In the genomic region with DNA sequence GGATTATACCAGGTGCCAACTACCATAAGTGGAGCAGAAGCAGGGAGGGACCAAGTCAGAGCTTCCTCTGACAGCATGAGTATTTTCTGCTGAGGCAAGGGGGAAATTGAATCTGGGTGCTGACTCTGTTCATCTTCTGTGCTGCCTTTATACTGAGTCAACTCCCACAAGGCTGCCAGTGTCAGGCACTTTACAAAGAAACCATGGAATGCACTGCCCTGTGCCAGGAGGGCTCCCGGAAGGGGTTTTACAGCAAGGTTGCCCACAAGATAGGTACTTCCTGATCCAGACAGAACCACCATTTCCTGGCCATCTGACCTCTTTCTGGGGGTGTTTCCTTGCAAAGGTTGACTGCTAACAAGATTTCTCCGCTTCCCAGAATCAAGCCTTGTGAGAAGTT, we compare ENCODE assay signal across 26 mouse cellular contexts.
"Had no signal": no experiment of that assay in that cellular context is flagged by ENCODE, and none has a peak within 500 bp of the region (broad histone marks: within the 10 kb centered on the region; RNA-seq: fewer than 3 reads in every experiment).

No protein-coding gene starts in this region.

- DNase-seq: cerebellum, adult 9-10 months; cerebellum, adult 9-11 months; cerebellum, postnatal 10 days; cerebellum, postnatal 14 days; cerebellum, postnatal 25 days; cerebellum, postnatal 36 days; embryo, embryonic 11 days; forebrain, postnatal 0 days; gastrocnemius, adult 2 months; gastrocnemius, postnatal 10 days; gastrocnemius, postnatal 14 days; gastrocnemius, postnatal 25 days; gastrocnemius, postnatal 36 days; heart, adult 11 months; heart, adult 2 months had no signal

- H3K9me3 ChIP-seq: embryonic facial prominence, embryonic 10.5 days; embryonic facial prominence, embryonic 12.5 days; embryonic facial prominence, embryonic 13.5 days; embryonic facial prominence, embryonic 15.5 days; forebrain, embryonic 10.5 days; forebrain, embryonic 12.5 days; forebrain, embryonic 13.5 days; forebrain, embryonic 15.5 days had no signal

- H3K27ac ChIP-seq: embryonic facial prominence, embryonic 10.5 days; embryonic facial prominence, embryonic 12.5 days; embryonic facial prominence, embryonic 13.5 days; embryonic facial prominence, embryonic 15.5 days; forebrain, embryonic 10.5 days; forebrain, embryonic 12.5 days; forebrain, embryonic 13.5 days; forebrain, embryonic 15.5 days; gastrocnemius, adult 2 months; heart, adult 2 months had no signal

- H3K4me2 ChIP-seq: embryonic facial prominence, embryonic 12.5 days; embryonic facial prominence, embryonic 13.5 days; embryonic facial prominence, embryonic 15.5 days; forebrain, embryonic 12.5 days; forebrain, embryonic 13.5 days; forebrain, embryonic 15.5 days had no signal

- H3K36me3 ChIP-seq: embryonic facial prominence, embryonic 10.5 days; embryonic facial prominence, embryonic 12.5 days; embryonic facial prominence, embryonic 13.5 days; embryonic facial prominence, embryonic 15.5 days; forebrain, embryonic 10.5 days; forebrain, embryonic 12.5 days; forebrain, embryonic 15.5 days had no signal

- H3K4me3 ChIP-seq: embryonic facial prominence, embryonic 10.5 days; embryonic facial prominence, embryonic 12.5 days; embryonic facial prominence, embryonic 13.5 days; embryonic facial prominence, embryonic 15.5 days; erythroblast, embryonic 14.5 days; forebrain, embryonic 10.5 days; forebrain, embryonic 12.5 days; forebrain, embryonic 13.5 days; forebrain, embryonic 15.5 days; gastrocnemius, adult 2 months; heart, adult 2 months had no signal

- H3K27me3 ChIP-seq: embryonic facial prominence, embryonic 12.5 days; embryonic facial prominence, embryonic 13.5 days; embryonic facial prominence, embryonic 15.5 days; forebrain, embryonic 12.5 days; forebrain, embryonic 13.5 days; forebrain, embryonic 15.5 days had no signal

- ATAC-seq: forebrain, embryonic 13.5 days; forebrain, embryonic 14.5 days; forebrain, embryonic 15.5 days; forebrain, embryonic 16.5 days; forebrain, postnatal 0 days had no signal

- H3K9ac ChIP-seq: embryonic facial prominence, embryonic 12.5 days; embryonic facial prominence, embryonic 13.5 days; embryonic facial prominence, embryonic 15.5 days; forebrain, embryonic 12.5 days; forebrain, embryonic 13.5 days; forebrain, embryonic 15.5 days; forebrain, postnatal 0 days had no signal

- H3K4me1 ChIP-seq: embryonic facial prominence, embryonic 10.5 days; embryonic facial prominence, embryonic 12.5 days; embryonic facial prominence, embryonic 13.5 days; embryonic facial prominence, embryonic 15.5 days; forebrain, embryonic 10.5 days had no signal
